Mouse (Mus musculus) stomach, postnatal 0 days (tissue): ENCODE measurements at regions not wholly inside any gene's neighbourhood (a gene's known extent, or its start where the extent isn't known, plus 50 kb on each side); places are given as distances from the start of the nearest gene placed in this dataset.

Source experiments
- CTCF ChIP-seq: IDR thresholded peaks from 2 replicates; pipeline ENCODE4 v1.5.1; 2016; ENCODE audit warnings: antibody characterized with exemption, low read depth, mild to moderate bottlenecking, moderate library complexity
- EP300 ChIP-seq: optimal IDR thresholded peaks from 2 replicates; pipeline ENCODE3; 2016; ENCODE audit warnings: antibody characterized with exemption

DNA sequence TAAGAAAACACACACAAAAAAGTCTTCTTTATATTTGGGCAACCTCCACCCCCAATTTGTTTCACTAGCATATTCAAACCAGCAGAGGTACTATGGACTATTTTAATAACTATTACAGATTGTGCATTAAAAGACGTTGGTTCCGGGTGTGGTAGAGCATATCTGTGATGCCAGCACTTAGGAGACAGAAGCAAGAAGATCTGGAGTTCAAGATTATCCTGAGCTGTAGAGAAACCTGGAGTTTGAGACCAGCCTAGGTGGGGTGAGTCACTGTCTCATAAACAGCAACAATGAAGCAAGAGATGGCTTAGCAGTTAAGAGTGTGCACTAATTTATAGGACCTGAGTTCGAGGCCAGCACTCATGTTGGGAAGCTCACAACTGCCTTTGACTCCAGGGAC is 50.4 kb upstream of the Hk2 start:
- TF ChIP-seq EP300 = no peak
- TF ChIP-seq CTCF = no peak
